Mouse (Mus musculus): ENCODE results near the gene Akap13. TPM values are rescaled to one million over a fixed set of nuclear protein-coding genes. Genes with fewer than 3 reads are reported as not detected.
"Not testable (repeated sequence)": the region's sequence is repeated elsewhere in the genome, so short reads cannot be mapped to it uniquely, and the experiment has no call there.

Gene Akap13
- polyA plus RNA-seq, 1 experiment from 2014 or later, result 19.4 TPM

DNA sequence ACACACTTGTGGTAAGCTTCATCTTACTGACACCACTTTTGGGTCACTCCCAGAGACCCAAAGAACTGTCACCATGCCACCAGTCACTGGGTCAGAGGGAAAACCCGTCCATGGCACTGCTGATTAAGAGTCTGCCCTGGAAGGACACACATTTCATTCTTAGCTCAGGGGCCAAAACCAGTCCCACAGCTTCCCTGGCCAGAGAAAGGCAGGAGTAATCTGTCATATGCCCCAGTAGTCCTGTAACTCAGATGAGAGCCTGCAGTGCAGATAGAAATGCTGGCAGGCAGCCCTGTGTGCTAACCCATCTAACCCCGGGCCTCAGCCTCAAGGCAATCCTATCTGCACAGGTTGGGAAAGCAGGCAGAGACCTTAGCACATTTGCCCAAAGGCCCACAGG, 306.9 kb downstream of the Akap13 start:
- H3K27me3 ChIP-seq; H3K36me3 ChIP-seq; H3K4me3 ChIP-seq; H3K9me3 ChIP-seq; ATAC-seq (ENCODE audit: low FRiP score); H3K4me1 ChIP-seq (replicated peaks); H3K4me2 ChIP-seq; H3K27ac ChIP-seq; H3K9ac ChIP-seq: not testable (repeated sequence)
- WGBS, result 83% methylated on average over 2 of the region's 2 CpGs

DNA sequence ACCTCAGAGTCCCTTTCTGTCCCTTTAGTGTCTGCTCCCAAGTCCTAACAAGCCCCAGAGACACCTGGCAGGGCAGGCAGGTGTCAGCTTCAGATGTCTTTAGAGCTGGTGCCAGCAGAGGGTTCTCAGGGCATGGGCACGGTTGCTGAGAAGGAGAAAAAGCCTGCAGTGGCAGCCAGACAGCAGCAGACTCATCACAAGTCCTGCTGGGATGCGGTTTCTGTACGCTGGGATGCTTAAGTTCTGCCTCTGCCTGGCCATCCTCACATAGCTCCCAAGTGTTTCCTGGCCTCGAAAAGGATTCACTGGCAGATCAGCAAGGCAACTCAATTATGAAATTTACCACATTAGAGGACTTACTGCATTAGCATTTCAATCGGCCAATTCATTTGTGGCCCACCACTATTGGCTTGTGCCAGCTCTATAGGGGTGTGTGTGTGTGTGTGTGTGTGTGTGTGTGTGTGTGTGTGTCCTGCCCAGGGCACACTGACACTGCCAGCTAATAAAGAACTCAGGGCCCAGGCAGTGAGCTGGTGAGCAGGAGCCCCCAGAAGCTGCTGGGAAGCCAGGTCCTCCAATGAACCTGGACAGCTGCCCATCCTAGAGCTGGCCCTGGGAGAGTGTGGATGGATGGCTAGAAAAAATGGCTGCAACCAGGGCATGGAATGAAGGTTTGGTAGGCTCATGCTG, 311.9 kb downstream of the Akap13 start:
- H3K9ac ChIP-seq; H3K4me1 ChIP-seq (replicated peaks); H3K4me2 ChIP-seq; H3K4me3 ChIP-seq; H3K27me3 ChIP-seq; H3K27ac ChIP-seq; H3K9me3 ChIP-seq; H3K36me3 ChIP-seq: not testable (repeated sequence)
- peak; percentile 78 for ATAC-seq (ENCODE audit: low FRiP score)
- 57% methylated on average over 1 of the region's 5 CpGs for WGBS

DNA sequence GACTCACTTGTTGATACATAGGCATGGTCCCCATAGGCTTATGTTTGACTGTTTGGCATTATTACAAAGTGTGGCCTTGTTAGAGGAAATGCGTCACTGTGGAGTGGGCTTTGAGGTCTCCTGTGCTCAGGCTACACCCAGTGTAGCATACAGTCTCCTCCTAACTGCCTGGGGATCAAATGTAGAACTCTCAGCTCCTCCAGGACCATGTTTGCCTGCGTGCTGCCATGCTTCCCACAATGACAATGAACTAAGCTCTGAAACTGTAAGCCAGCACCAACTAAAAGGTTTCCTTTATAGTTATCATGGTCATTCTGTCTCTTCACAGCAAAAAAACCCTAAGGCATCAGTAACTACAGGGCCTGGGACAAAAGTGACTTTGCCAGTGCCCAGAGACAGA, 312.8 kb downstream of the Akap13 start:
- no peak for ATAC-seq (ENCODE audit: low FRiP score)
- H3K4me1 ChIP-seq (replicated peaks), result no peaks in the 10 kb centered on the region
- no peak overlapping the region for H3K27ac ChIP-seq
- 82% methylated on average over 2 of the region's 2 CpGs for WGBS
- no peak overlapping the region for H3K4me2 ChIP-seq
- no peak overlapping the region for H3K9ac ChIP-seq
- H3K36me3 ChIP-seq, result no peaks in the 10 kb centered on the region
- no peaks in the 10 kb centered on the region for H3K9me3 ChIP-seq
- no peaks in the 10 kb centered on the region for H3K27me3 ChIP-seq
- H3K4me3 ChIP-seq, result no peak overlapping the region

DNA sequence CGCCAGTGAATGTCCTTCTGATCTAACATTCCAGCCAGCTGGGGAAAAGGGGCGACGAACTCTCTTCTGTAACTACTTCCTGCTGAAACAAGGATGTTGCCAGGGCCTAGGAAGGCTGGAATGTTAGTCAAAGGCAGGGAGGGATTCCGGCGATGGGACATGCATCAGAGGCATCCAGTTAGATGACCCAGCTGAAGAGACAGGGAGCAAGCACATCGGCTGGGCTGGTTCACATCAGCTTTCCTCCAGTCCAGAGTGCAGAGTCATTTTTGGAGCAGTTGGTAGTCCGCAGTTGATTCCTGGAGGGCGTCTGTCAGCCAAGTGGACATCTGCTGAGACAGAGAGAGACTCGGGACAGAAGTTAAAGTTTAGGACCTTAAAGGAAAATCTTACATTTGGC, 314.6 kb downstream of the Akap13 start:
- H3K36me3 ChIP-seq, result no peaks in the 10 kb centered on the region
- no peak for ATAC-seq (ENCODE audit: low FRiP score)
- no peak overlapping the region for H3K9ac ChIP-seq
- no peak overlapping the region for H3K4me3 ChIP-seq
- no peak overlapping the region for H3K27ac ChIP-seq
- H3K9me3 ChIP-seq, result no peaks in the 10 kb centered on the region
- 84% methylated on average over 9 of the region's 9 CpGs for WGBS
- H3K4me1 ChIP-seq (replicated peaks), result no peaks in the 10 kb centered on the region
- H3K27me3 ChIP-seq, result no peaks in the 10 kb centered on the region
- H3K4me2 ChIP-seq, result no peak overlapping the region

DNA sequence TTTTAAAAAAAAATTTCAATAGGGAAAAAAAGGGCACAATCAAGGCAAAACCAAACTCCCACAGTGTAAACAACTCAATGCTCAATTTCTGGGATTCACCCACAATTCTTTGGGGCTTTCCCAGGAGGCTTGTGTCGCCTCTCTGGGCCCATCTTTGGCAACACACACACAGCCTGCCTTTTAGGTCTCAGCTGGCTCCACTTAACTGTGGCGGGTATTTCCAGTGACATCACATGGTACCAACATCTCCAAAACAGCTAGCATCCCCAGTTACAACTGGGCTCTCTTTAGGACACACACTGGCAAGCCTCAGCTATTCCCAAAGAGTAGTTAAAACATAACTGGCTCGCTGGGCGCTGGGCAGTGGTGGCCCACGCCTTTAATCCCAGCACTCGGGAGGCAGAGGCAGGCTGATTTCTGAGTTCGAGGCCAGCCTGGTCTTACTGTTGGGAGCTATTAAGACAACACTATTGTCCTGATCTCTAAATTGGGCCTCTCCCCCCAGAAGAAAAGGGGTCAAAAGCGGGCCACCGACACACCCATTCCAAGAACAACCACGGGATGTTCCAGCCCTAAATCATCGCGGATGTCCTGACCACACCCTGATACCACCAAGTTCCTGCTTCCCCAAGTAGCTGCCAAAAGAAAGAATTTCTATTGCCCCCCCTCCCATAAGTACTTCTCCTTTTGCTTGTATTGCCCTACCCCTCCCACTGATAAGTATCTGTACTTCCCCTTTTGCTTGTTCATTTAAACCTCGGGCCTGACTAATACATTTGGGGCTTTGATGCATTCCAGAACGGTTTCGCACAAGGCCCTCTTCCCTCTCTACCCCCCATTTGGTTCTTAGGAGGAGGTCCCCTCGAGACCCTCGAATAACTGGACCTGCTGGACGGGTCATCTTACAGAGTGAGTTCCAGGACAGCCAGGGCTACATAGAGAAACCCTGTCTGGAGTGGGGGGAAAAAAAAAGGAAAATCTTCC, 319.1 kb downstream of the Akap13 start:
- H3K4me2 ChIP-seq; H3K9me3 ChIP-seq; ATAC-seq (ENCODE audit: low FRiP score); H3K4me1 ChIP-seq (replicated peaks); H3K36me3 ChIP-seq; H3K27ac ChIP-seq; H3K4me3 ChIP-seq; H3K27me3 ChIP-seq; H3K9ac ChIP-seq: not testable (repeated sequence)
- WGBS, result 94% methylated on average over 18 of the region's 18 CpGs

DNA sequence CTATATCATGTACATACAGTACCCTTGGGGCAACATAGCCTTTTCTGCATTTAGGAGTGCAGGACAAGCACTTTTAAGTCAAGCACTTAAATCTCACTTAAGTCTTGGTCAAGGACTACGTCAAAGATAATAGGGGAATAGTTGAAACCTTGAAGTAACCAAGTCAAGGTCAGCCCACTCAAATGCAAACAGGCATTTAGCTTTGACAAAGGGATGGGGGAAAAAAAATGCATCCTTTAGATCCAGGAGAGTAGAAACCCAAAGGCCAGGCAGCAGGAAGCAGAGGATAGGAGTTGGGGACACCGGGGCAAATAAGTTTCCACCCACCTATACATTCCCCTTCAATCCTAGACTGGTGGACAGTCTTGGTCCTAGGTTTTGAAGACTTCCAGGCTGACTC, 322.7 kb downstream of the Akap13 start:
- H3K9me3 ChIP-seq, result no peaks in the 10 kb centered on the region
- no peak overlapping the region for H3K9ac ChIP-seq
- peaks cover 5% of the 10 kb centered on the region; the same call in 1 of the 2 replicates for H3K4me1 ChIP-seq (replicated peaks)
- WGBS, result 99% methylated on average over 2 of the region's 2 CpGs
- H3K36me3 ChIP-seq, result 0 out of 2 replicates have a peak, but pooled peaks cover 4% of the 10 kb centered on the region
- no peak overlapping the region for H3K4me2 ChIP-seq
- ATAC-seq (ENCODE audit: low FRiP score), result no peak
- no peaks in the 10 kb centered on the region for H3K27me3 ChIP-seq
- no peak overlapping the region for H3K4me3 ChIP-seq
- no peak overlapping the region for H3K27ac ChIP-seq

DNA sequence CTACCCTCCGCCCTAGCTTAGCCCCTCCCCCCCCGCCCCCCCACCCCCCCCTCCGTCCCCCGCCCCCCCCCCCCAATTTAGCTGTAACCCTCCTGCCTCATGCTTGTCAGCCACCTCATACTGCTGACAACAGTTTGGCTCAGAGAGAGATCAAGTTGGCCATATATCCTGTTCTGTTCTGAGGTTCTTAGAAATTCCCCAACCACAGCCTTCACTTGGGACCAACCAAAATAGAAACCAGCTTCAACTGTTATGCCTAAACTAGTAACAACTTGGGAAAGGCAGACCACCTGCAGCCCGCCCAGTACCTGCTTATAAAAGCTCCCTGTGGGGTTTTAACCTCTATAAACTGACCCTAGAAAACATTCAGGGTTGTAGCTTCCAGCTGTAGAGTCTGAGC, 325.5 kb downstream of the Akap13 start:
- 35% methylated on average over 1 of the region's 5 CpGs for WGBS

DNA sequence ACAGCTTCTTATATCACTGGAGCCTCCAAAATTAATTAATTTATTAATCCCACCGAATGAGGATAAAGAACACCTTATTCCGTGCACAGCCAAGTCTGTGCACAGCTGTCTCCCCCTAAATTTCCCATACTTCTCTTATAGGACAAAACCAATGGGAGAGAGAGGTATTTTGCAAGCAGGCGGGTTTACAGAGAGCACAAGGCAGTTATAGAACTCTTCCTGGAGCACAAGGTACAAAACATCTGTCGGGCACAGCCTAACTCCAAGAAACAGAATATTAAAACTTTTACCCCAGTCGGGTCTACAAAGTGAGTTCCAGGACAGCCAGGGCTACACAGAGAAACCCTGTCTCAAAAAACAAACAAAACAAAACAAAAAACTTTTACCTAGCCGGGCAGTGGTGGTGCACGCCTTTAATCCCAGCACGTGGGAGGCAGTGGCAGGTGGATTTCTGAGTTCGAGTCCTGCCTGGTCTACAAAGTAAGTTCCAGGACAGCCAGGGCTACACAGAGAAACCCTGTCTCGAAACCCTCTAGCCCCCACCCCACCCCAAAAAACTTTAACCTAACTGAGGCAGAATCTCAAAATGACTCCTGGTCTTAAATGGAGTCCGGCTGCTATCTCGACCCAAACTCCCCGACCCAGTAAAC, 326.1 kb downstream of the Akap13 start:
- WGBS, result 6% methylated on average over 13 of the region's 13 CpGs
- Histone ChIP-seq H3K27me3 (no peaks in the 10 kb centered on the region), H3K36me3 (0 out of 2 replicates have a peak, but pooled peaks cover 4% of the 10 kb centered on the region), H3K27ac (no peak overlapping the region), H3K9ac (peak overlapping the region; percentile 65), H3K4me3 (peak overlapping the region; percentile 46), H3K4me1 (replicated peaks) (peaks cover 5% of the 10 kb centered on the region; the same call in 1 of the 2 replicates), H3K9me3 (no peaks in the 10 kb centered on the region), H3K4me2 (peak overlapping the region; percentile 62)
- peak; percentile 68 for ATAC-seq (ENCODE audit: low FRiP score)

More for the DNA sequence above, 325.5 kb downstream of the Akap13 start:
- no peak for ATAC-seq (ENCODE audit: low FRiP score)
- Histone ChIP-seq H3K4me1 (replicated peaks) (peaks cover 5% of the 10 kb centered on the region; the same call in 1 of the 2 replicates), H3K27me3 (no peaks in the 10 kb centered on the region), H3K4me2 (peak overlapping the region; percentile 62; the same call in 1 of the 2 replicates), H3K27ac (no peak overlapping the region), H3K4me3 (no peak overlapping the region), H3K36me3 (0 out of 2 replicates have a peak, but pooled peaks cover 4% of the 10 kb centered on the region), H3K9ac (no peak overlapping the region), H3K9me3 (no peaks in the 10 kb centered on the region)

DNA sequence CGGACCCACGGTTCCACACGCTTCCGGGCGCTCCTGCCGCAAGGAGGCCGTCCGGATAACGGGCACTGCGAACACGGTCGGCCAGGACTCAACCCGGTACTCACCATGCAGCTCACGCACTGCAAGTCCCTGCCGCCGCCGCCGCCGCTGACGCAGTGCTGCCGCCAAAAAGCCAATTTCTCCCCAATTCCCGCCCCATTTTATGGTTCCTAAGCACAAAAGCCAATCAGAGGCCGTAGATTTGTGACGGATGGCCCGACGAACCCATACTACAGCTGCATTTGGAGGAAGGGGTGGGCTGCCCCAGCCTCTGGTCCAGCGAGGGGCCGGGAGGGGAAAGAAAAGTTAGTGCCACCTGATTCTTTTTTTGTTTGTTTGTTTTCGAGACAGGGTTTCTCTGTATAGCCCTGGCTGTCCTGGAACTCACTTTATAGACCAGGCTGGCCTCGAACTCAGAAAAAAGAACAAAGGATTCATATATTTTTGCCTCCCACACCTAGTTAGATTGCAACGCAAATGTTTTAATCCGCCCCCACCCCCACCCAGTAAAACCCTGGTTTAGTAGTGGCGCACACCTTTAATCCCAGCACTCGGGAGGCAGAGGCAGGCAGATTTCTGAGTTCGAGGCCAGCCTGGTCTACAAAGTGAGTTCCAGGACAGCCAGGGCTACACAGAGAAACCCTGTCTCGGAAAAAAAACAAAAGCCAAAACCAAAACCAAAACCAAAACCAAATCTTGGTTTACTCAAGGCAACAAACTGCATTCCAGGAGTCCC, 326.8 kb downstream of the Akap13 start:
- Histone ChIP-seq H3K27me3 (no peaks in the 10 kb centered on the region), H3K27ac (no peak overlapping the region), H3K4me2 (peak overlapping the region; percentile 62), H3K9me3 (no peaks in the 10 kb centered on the region), H3K36me3 (0 out of 2 replicates have a peak, but pooled peaks cover 1% of the 10 kb centered on the region), H3K9ac (peak overlapping the region; percentile 65), H3K4me1 (replicated peaks) (peaks cover 5% of the 10 kb centered on the region; the same call in 1 of the 2 replicates), H3K4me3 (peak overlapping the region; percentile 46)
- peak; percentile 94 for ATAC-seq (ENCODE audit: low FRiP score)
- WGBS, result 12% methylated on average over 36 of the region's 36 CpGs

DNA sequence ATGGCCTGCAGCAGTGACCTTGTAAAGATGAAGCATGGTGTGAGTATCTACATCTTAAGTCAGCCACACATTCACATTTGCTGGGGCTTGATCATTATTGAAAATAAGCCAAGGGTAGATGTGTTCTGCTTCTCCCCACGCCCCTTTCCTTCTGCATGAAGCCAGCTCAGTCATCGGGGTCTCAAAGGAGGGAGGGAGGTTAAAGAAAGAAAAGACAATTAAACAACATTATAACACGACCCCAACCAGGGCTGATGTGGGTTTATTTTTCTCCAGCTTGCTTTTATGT, 327.3 kb downstream of the Akap13 start:
- Histone ChIP-seq H3K4me2 (no peak overlapping the region), H3K9ac (no peak overlapping the region), H3K27ac (no peak overlapping the region), H3K4me3 (no peak overlapping the region), H3K36me3 (no peaks in the 10 kb centered on the region), H3K4me1 (replicated peaks) (peaks cover 5% of the 10 kb centered on the region; the same call in 1 of the 2 replicates), H3K27me3 (no peaks in the 10 kb centered on the region), H3K9me3 (no peaks in the 10 kb centered on the region)
- WGBS, result 98% methylated on average over 3 of the region's 3 CpGs
- no peak for ATAC-seq (ENCODE audit: low FRiP score)

DNA sequence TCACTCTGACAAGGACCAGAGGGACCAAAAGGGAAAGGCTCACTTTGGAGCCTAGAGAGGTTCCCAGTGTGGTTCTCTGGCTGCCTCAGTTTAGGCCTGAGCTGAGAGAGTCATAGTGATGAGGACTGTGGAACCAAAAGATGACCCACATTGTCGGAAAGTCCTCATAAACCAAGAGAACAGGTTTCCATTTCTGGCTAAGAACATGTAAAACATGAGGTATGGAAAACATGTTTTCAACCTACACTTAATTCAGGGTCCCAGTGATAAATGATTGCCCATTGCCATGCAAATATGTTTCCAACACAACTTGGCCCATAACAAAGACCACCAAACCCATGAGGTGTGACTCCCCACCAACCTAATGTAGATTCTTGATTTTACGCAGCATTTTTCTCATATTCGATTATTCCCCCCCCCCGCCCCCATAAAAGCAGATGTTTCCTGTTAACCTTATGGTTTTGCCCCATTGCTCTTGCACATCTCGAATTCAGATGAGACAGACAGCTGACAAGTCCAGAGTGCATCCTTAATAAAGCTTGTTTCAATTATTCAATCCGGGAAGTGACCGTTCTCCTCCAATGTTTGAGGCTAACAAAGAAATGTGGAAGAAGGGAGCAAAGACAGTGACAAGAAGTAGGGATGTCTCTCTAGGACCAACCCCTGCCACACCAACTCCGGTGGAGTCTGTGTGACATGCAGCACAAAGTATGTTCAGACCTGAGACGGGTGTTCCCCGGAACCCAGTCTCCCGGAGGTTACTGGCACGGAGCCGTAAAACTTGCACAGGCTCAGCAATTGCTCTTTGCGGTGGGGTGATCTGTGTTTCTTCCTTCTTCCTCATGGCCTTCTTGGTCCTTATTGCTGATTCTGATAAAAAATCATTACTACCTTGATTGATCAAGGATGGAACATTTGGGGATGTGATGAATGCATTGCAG, 330.3 kb downstream of the Akap13 start:
- Histone ChIP-seq H3K9ac (no peak overlapping the region), H3K4me1 (replicated peaks) (peaks cover 5% of the 10 kb centered on the region; the same call in 1 of the 2 replicates), H3K4me2 (no peak overlapping the region), H3K4me3 (no peak overlapping the region), H3K9me3 (no peaks in the 10 kb centered on the region), H3K27me3 (no peaks in the 10 kb centered on the region), H3K36me3 (no peaks in the 10 kb centered on the region), H3K27ac (no peak overlapping the region)
- no peak for ATAC-seq (ENCODE audit: low FRiP score)
- WGBS, result 93% methylated on average over 14 of the region's 14 CpGs
